Mouse (Mus musculus) G1E (cell line): ENCODE measurements around the gene Ankmy1.

Experiments
- CTCF ChIP-seq: IDR thresholded peaks from 2 replicates; pipeline ENCODE4 v1.5.1; 2012; ENCODE audit warnings: low read depth, low read length, inconsistent platforms, mixed read lengths
- POLR2AphosphoS5 ChIP-seq: IDR thresholded peaks from 2 replicates; pipeline ENCODE4 v1.6.1; 2012; ENCODE audit warnings: low read depth, low read length, inconsistent platforms; ENCODE audit not compliant: insufficient replicate concordance

DNA sequence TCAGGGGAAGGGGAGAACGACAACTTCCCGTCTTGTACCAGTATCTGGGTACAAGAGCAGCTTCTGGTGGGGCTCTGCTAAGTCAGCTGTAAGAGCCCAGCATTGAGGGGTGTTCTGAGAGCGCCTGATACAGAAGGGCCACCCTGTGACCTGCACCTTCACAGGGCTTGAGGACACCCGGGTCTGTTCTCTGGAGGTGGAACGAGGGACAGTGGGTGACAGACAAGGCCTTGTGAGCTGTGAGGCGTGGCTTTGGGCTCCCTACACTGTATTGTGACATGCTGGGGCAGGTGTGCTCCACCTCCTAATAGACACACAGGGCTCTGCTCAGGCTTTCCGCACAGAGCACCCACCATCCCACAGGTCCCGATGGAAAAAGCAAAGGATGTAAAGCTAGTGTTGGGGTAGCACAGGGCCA, 9.0 kb upstream of the Ankmy1 start:
- no peak for TF ChIP-seq CTCF
- no peak for TF ChIP-seq POLR2AphosphoS5
